Comparison of ENCODE assay signal across 17 mouse cellular contexts in the genomic region with DNA sequence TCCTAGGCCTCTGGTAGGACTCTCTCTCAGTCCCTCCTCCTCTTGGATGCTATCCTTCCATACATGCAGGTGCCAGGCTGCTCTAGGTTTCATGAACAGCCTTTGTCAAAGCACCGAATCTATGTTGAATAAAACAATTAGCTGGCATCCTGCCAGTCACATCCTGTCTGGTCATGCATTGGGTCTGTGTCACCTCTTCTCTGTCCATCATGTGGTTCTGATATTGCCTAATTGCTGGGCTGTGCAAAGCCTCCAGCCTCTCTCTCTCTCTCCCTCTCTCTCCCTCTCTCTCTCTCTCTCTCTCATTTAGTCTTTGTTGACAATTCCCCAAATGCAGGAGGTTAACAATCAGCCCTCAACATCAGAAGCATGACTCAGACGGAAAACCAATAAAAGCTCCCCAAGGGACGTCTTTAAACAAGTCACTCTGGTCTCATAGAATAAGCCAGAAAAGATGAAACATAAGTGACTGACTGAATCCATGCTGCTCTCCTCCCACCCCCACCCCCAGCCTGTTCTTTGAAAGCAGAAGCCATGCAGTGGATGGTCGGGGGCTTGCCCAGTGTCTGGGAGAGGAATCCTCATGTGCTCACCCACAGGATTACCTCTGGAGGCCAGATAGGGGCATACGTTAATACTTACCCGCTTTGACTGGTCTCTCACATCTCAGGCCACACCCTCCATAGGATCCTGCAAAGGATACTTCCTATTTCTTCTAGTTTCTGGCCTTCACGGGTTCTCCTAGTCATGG. TPM values are rescaled to one million over a fixed set of nuclear protein-coding genes. Genes with fewer than 3 reads are reported as not detected.
DNase-seq lines count a peak whose midpoint lies in the region; ATAC-seq and TF ChIP-seq lines count a peak whose summit lies in the region.
"Had no signal": no experiment of that assay in that cellular context is flagged by ENCODE, and none has a peak within 500 bp of the region (broad histone marks: within the 10 kb centered on the region; RNA-seq: fewer than 3 reads in every experiment).

No protein-coding gene starts in this region.

- no peak overlapping the region for H3K27ac ChIP-seq in kidney, postnatal 0 days
- H3K27ac ChIP-seq in hindbrain, embryonic 15.5 days (replicated peaks) = no peak overlapping the region
- H3K27ac ChIP-seq in intestine, embryonic 15.5 days = no peak overlapping the region
- H3K27ac ChIP-seq: embryonic facial prominence, embryonic 12.5 days; neural tube, embryonic 12.5 days had no signal

- no peak for TF ChIP-seq CTCF in kidney, postnatal 0 days (IDR thresholded peaks at IDR 0.05; ENCODE audit: low read depth)

- no peak for ATAC-seq in kidney, postnatal 0 days (replicated peaks; ENCODE audit: low FRiP score, low read depth)
- peak; percentile 42; the same call in 1 of the 2 replicates for ATAC-seq in hindbrain, embryonic 15.5 days (ENCODE audit: low FRiP score, low read depth)
- ATAC-seq in intestine, embryonic 15.5 days = no peak

- no peaks in the 10 kb centered on the region for H3K9me3 ChIP-seq in kidney, postnatal 0 days (replicated peaks; ENCODE audit: low read length)
- no peaks in the 10 kb centered on the region for H3K9me3 ChIP-seq in hindbrain, embryonic 15.5 days
- H3K9me3 ChIP-seq in intestine, embryonic 15.5 days = no peaks in the 10 kb centered on the region
- H3K9me3 ChIP-seq: neural tube, embryonic 12.5 days had no signal

- H3K4me1 ChIP-seq in kidney, postnatal 0 days (replicated peaks; ENCODE audit: insufficient read depth, low read length) = no peaks in the 10 kb centered on the region
- H3K4me1 ChIP-seq in hindbrain, embryonic 15.5 days (replicated peaks) = peaks cover 18% of the 10 kb centered on the region
- no peaks in the 10 kb centered on the region; the same call in 1 of the 2 replicates for H3K4me1 ChIP-seq in intestine, embryonic 15.5 days (replicated peaks)
- H3K4me1 ChIP-seq: neural tube, embryonic 12.5 days had no signal

- H3K4me3 ChIP-seq in kidney, postnatal 0 days (replicated peaks; ENCODE audit: low read depth, low read length) = no peak overlapping the region
- H3K4me3 ChIP-seq in hindbrain, embryonic 15.5 days = no peak overlapping the region
- H3K4me3 ChIP-seq in intestine, embryonic 15.5 days (replicated peaks) = no peak overlapping the region
- H3K4me3 ChIP-seq: embryonic facial prominence, embryonic 12.5 days; neural tube, embryonic 12.5 days had no signal

- H3K27me3 ChIP-seq in kidney, postnatal 0 days (ENCODE audit: insufficient read depth, low read length) = no peaks in the 10 kb centered on the region
- no peaks in the 10 kb centered on the region for H3K27me3 ChIP-seq in hindbrain, embryonic 15.5 days
- H3K27me3 ChIP-seq in intestine, embryonic 15.5 days (replicated peaks) = no peaks in the 10 kb centered on the region
- H3K27me3 ChIP-seq: embryonic facial prominence, embryonic 12.5 days; neural tube, embryonic 12.5 days had no signal

- H3K4me2 ChIP-seq in kidney, postnatal 0 days (ENCODE audit: low read length) = no peak overlapping the region
- no peak overlapping the region for H3K4me2 ChIP-seq in hindbrain, embryonic 15.5 days
- no peak overlapping the region for H3K4me2 ChIP-seq in intestine, embryonic 15.5 days (replicated peaks)
- H3K4me2 ChIP-seq: embryonic facial prominence, embryonic 12.5 days; liver, embryonic 11.5 days; neural tube, embryonic 12.5 days had no signal

- peak; percentile 30 for DNase-seq in kidney, postnatal 0 days (ENCODE audit: low spot score)
- no peak for DNase-seq in kidney, postnatal 4 days
- peak; percentile 37 for DNase-seq in urinary bladder, postnatal 14 days (ENCODE audit: low spot score)
- DNase-seq in urinary bladder, adult 2 months (ENCODE audit: low spot score) = no peak
- DNase-seq in urinary bladder, postnatal 36 days (ENCODE audit: low spot score in 2 of 2) = peak; percentile 45 to 56
- DNase-seq in gastrocnemius, postnatal 10 days = no peak
- DNase-seq: cerebellum, adult 8-10 months; heart, postnatal 36 days; right cerebral cortex, postnatal 25 days; thymus, postnatal 14 days had no signal

- H3K36me3 ChIP-seq in kidney, postnatal 0 days (ENCODE audit: insufficient read depth, low read length) = no peaks in the 10 kb centered on the region
- no peaks in the 10 kb centered on the region for H3K36me3 ChIP-seq in hindbrain, embryonic 15.5 days
- no peaks in the 10 kb centered on the region for H3K36me3 ChIP-seq in intestine, embryonic 15.5 days
- H3K36me3 ChIP-seq: embryonic facial prominence, embryonic 12.5 days; neural tube, embryonic 12.5 days had no signal

- WGBS in kidney, postnatal 0 days = 66% methylated on average over 7 of the region's 7 CpGs
- 59% methylated on average over 7 of the region's 7 CpGs for WGBS in hindbrain, embryonic 15.5 days
- 48% methylated on average over 7 of the region's 7 CpGs for WGBS in intestine, embryonic 15.5 days

- no peak overlapping the region for H3K9ac ChIP-seq in kidney, postnatal 0 days (ENCODE audit: low read depth, low read length)
- no peak overlapping the region for H3K9ac ChIP-seq in hindbrain, embryonic 15.5 days
- H3K9ac ChIP-seq in intestine, embryonic 15.5 days = no peak overlapping the region
- H3K9ac ChIP-seq: embryonic facial prominence, embryonic 12.5 days; neural tube, embryonic 12.5 days had no signal

RNA-seq across cellular contexts. Expression of a gene that starts 15.1 kb away (rescaled TPM):
- 7.0 and 7.7 TPM in 2 replicates for polyA plus RNA-seq in kidney, postnatal 0 days (2015; fragmentation: Nextera tagmentation; extraction: Ambion mirVana)
- 30.3 and 50.0 TPM in 2 replicates for polyA plus RNA-seq in urinary bladder, adult 2 months (2012; rRNA removed)
- 0.82 and 1.4 TPM in 2 replicates for polyA plus RNA-seq in hindbrain, embryonic 15.5 days (2015; fragmentation: Nextera tagmentation; extraction: Ambion mirVana)
- total RNA-seq in gastrocnemius, postnatal 10 days (2021) = 10 to 100 TPM; 13.1 to 14.6 TPM
- 1.3 and 1.4 TPM in 2 replicates for polyA plus RNA-seq in intestine, embryonic 15.5 days (2015; fragmentation: Nextera tagmentation; extraction: Ambion mirVana)
- total RNA-seq: granulocyte monocyte progenitor cell, adult 5-6 weeks; megakaryocyte, adult 5-6 weeks had no signal

Comparison
In these comparisons a context has a peak if more than half of its experiments do, and no peak if none do; other contexts are left out.
1. DNase-seq: peak in kidney, postnatal 0 days (single experiment), urinary bladder, postnatal 14 days (single experiment) and urinary bladder, postnatal 36 days (2 of 2); none in kidney, postnatal 4 days (0 of 2), urinary bladder, adult 2 months (single experiment) and gastrocnemius, postnatal 10 days (single experiment).